Mouse (Mus musculus): ENCODE data around the gene Cped1. TPM values are rescaled to one million over a fixed set of nuclear protein-coding genes. Genes with fewer than 3 reads are reported as not detected.

Cped1 gene
- polyA plus RNA-seq (2021; fragmentation: Nextera tagmentation), result 0.58 and 0.85 TPM in 2 replicates
- long read RNA-seq, experiment 1, partial matches to known transcripts, result 3 of 5 reads
- long read RNA-seq, experiment 1, other reads (novel, unspliced or antisense), result 2 of 5 reads
- long read RNA-seq, experiment 2, full-length matches to known transcripts, result 3 of 9 reads
- long read RNA-seq, experiment 2, partial matches to known transcripts, result 0 of 9 reads
- long read RNA-seq, experiment 2, other reads (novel, unspliced or antisense), result 6 of 9 reads

GRCm38 (mm10) chr6:21985732-21986540 is at the start of gene Cped1:
TSS of gene Cped1 (plus strand) at chr6:21985916.

GRCm38 (mm10) chr6:21949226-21949731 is 36.4 kb upstream of the Cped1 start, which contains the start of gene Ing3:
TSS of gene Ing3 (plus strand) at chr6:21949571.

GRCm38 (mm10) chr6:22288004-22288736 is 302.5 kb downstream of the Cped1 start, which contains the start of gene Wnt16:
TSS of gene Wnt16 (plus strand) at chr6:22288227.

Other genes with a start within 250 kb of the Cped1 start
- 65.3 and 104 TPM in 2 replicates for gene Tspan12, start 133.4 kb upstream of the Cped1 start, polyA plus RNA-seq (2021; fragmentation: Nextera tagmentation)
- 24.9 and 38.4 TPM in 2 replicates for gene Ing3, start 36.3 kb upstream of the Cped1 start, polyA plus RNA-seq (2021; fragmentation: Nextera tagmentation)

Data from layer of hippocampus, adult 6 months (tissue).